Mouse (Mus musculus) stomach, postnatal 0 days (tissue): Measurements from ENCODE around the gene Cd248.

Experiments used
- CTCF ChIP-seq: IDR thresholded peaks from 2 replicates; pipeline ENCODE4 v1.5.1; 2016; ENCODE audit warnings: antibody characterized with exemption, low read depth, mild to moderate bottlenecking, moderate library complexity
- EP300 ChIP-seq: optimal IDR thresholded peaks from 2 replicates; pipeline ENCODE3; 2016; ENCODE audit warnings: antibody characterized with exemption

- TF ChIP-seq EP300 (no peak), CTCF (no peak)
Measured at GRCm38 (mm10) chr19:5051031-5051430, 16.8 kb upstream of the Cd248 start.
